Mouse (Mus musculus) adrenal gland, postnatal 4 days (tissue): ENCODE results near the gene Plod1. TPM values are rescaled to one million over a fixed set of nuclear protein-coding genes. Genes with fewer than 3 reads are reported as not detected.
"Not testable (repeated sequence)": the region's sequence is repeated elsewhere in the genome, so short reads cannot be mapped to it uniquely, and the experiment has no call there.

Source experiments
- DNase-seq, 2 experiments: peaks; one replicate each; pipeline ENCODE4 v3.0.0; 2021 to 2022; ENCODE audit warnings: low spot score in 2 of 2, mixed read lengths in 2 of 2
- total RNA-seq, 2 experiments: library from RNA; stranded (reverse); gene quantifications; 2 replicates each; pipeline ENCODE4 v1.2.3; 2021

The Plod1 gene
- total RNA-seq, 2 experiments from 2014 or later: 39.5 to 46.6 TPM

- DNase-seq: no peak
Observed at GRCm38 (mm10) chr4:147896411-147896810, 40.2 kb downstream of the Plod1 start.

- no peak for DNase-seq
Observed at GRCm38 (mm10) chr4:147895815-147896330, 40.7 kb downstream of the Plod1 start.

- no peak for DNase-seq
Observed at GRCm38 (mm10) chr4:147890341-147890740, 46.2 kb downstream of the Plod1 start.

DNA sequence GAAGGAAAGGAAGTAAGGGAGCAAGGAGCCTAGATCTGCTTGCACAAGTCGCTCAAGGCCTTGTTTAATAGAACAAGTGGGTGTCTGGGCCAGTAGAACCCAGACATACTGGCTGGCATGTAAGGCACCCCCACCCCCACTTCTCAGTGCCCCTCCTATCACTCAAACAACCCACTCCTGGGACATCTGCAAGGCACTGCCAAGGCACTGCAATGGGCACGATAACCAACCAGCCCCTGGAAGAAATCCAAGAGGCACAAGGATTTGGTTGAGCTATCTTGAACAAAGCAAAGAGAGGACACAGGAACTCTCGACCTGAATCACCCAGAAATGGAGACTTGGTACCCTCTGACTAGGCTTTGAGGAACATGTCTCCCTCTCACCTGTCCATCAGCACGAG lies 48.3 kb downstream of the Plod1 start:
- DNase-seq: no peak

- DNase-seq: no peak
Observed at GRCm38 (mm10) chr4:147887277-147887676, 49.3 kb downstream of the Plod1 start.

DNA sequence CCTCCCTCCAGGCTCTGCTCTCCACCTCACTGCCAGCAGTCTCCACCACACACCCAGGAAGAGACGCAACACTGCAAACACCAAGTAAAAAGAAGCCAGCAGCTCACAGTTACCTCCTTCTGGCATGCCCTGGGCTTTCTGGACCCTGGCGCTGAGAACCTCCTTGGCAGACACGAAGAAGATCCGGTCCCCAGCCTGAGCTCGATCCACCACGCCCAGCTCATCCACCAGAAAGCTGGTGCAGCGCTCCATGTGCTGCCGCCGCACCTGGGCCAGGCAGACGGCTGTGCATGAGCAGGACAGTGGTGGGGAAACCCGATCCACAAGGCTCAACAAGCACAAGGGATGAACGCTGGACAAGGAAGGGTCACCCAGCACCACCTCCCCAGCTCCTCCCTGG lies 50.4 kb downstream of the Plod1 start:
- no peak for DNase-seq

- DNase-seq: no peak
Observed at GRCm38 (mm10) chr4:147884138-147884537, 52.4 kb downstream of the Plod1 start.

DNA sequence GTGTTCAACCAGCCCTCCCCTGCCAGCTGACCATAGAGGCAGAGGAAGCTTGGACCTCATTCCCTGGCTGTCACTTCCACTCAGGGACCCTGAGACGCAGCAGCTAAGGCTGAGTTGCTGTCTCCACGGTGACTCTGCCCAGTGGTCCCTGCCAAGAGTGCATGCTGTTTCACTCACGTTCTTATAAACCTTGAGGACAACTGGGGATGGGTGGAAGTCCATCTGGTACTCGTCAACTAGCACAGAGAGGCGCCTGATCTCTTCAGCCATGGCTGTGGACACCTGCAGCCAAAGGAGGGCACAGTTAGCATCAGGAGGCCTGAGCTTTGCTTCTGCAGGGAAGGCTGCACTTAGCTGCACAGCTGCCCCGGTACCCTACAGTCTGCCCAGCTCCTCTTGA lies 53.5 kb downstream of the Plod1 start:
- DNase-seq: no peak

- no peak for DNase-seq
Observed at GRCm38 (mm10) chr4:147881792-147882191, 54.8 kb downstream of the Plod1 start.

DNA sequence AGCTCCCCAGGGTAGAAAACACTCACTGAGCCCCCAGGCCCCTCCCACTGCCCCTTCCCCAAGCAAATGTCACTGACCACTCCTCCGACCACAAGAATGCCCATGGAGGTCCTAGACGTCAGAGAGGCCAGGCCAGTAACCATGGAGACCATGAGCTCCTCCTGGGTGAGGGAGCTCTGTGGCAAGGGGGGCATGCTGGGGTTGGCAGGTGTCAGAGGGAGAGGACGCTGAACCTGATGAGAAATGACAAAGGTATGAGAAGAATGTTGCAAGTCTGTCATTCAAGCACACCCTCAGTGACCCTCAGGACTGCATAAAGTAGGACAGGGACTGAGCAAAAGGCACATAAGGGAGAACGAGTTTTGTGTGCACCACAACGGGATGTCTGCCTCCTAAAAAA lies 56.7 kb downstream of the Plod1 start:
- DNase-seq: no peak

- no peak for DNase-seq
Observed at GRCm38 (mm10) chr4:147879456-147879855, 57.1 kb downstream of the Plod1 start.

DNA sequence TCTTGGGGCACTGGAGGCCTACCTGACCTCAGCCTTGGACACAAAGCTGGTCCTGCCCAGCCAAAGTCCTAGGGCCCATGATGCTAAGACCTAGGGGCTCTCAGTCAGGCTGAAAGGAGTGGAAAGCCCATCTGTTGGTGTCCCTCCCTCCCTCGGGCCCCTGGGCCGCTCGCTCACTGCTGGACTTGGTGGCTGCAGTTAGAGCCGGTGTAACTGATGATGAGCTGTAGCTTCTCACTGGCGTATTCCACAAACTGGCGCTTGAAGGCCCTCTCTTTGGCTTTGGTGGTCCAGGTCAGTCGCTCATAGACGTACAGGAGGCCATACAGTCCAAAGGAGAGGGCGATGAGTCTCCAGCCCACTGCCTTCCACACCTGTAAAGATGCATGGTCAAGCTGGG lies 58.0 kb downstream of the Plod1 start:
- no peak for DNase-seq

DNA sequence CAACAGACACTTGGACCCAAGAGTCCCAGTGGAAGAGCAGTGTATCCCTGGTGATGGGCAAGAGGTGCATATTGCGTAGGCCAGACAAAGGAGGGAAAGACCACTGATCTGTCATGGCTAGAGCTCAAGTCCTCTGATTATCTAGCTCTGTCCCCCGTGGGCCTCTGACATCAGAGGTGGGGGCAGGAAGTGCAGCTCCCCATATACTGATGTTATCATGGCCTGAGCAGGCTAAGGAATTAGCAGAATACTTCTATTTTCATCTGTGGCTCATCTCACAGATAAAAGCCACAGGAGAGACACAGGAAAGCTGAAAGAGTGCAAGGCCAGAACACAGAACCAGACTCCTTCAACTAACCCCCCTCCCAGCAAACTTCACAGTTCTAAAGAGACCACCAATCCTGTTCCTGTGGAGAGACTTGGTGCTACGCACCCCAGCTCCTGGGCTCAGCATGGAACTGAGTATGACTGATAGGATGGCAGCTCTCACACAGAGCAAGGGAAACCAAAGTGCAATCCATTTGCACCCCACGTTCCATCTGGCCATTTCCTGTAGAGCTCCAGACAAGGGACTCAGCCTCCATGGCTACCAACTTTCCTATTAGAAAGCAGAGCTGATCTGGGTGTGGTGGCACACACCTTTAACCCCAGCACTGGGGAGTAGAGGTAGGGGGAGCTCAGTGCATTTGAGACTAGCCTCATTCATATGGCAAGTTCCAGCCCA lies 60.6 kb downstream of the Plod1 start:
- DNase-seq: no peak

DNA sequence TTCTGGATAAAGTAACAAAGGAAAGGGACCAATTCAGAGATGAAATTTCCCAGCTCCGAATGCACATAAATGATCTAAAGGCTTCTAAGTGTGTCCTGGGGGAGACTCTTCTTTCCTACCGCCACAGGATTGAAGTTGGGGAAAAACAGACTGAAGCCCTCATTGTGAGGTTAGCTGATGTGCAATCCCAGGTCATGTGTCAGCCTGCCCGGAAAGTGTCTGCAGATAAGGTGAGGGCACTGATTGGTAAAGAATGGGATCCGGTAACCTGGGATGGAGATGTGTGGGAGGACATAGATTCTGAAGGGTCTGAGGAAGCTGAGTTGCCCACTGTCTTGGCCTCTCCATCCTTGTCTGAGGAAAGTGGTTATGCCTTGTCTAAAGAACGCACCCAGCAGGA lies 67.3 kb downstream of the Plod1 start:
- DNase-seq: no peak

DNA sequence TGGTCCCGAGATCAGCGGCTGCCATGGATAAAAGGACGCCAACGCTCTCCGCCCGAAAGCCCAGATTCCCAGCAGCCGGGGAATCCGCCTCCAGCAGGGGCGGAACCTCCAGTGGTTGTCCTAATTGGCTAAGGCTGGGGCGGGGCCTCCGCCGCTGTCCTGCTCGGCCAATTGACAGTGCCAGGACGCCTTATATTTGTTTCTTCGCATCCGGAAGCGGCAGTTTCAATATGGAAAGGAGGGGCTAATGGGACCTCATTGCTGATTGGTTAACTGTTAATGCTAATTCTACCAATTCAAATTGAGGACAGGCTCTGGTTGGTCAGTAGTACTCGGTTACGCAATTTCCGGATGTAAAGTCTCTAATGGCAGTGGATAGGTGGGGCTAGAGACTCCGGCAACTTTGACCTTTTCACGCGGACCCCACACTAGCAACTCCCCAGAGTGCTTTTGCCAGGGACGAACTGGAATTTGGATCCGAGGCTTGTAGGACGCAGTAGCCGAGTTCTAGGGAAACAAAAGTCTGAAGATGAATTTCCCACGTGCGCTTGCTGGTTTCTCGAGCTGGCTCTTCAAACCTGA lies 68.0 kb downstream of the Plod1 start, which contains the start of the genes Miip and Fv1:
Gene Miip, minus strand, starts transcription at position 367 of the 582 bp plus-strand sequence.
Gene Fv1, plus strand, starts transcription at position 530 of the 582 bp plus-strand sequence.
- peak; percentile 73 to 87 for DNase-seq

GRCm38 (mm10) chr4:147867563-147868449 lies 68.8 kb downstream of the Plod1 start:
- no peak for DNase-seq

DNA sequence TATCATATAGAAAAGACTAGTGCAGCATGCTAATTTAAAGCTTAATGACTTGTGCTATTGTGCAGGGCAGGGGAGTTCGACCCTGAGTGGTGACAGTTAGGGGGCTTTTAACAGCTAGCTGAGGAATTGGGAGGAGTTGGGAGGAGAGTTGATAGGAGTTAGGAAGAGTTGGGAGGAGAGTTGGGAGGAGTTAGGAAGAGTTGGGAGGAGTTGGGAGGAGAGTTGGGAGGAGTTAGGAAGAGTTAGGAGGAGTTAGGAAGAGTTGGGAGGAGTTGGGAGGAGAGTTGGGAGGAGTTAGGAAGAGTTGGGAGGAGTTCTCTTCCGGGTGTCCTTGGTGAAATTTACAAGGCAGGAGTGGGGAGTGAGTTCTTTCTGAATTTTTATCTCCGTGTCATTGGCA lies 69.8 kb downstream of the Plod1 start:
- not testable (repeated sequence) for DNase-seq

- no peak for DNase-seq
Observed at GRCm38 (mm10) chr4:147866056-147866455, 70.5 kb downstream of the Plod1 start.

DNA sequence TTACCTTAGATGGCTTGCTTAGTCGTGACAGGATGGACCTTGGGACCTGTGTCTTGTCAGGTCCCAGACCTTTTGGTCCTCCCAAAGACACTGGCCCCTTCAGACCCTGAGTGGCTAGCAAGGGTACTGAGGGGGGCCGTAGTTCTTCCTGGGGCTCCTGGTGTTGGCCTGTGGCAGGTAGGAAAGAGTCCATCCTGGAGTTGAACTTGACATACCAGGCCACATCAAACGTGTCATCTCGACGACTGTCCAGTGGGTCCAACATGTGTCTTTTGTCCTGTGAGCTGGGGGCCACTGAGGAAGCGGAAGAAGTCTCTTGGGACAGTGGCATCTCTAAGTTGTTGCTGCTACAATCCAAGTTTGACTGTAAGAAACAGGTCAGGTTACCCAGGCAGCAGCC lies 70.9 kb downstream of the Plod1 start:
- no peak for DNase-seq

GRCm38 (mm10) chr4:147862051-147862450 lies 74.5 kb downstream of the Plod1 start:
- no peak for DNase-seq
